Mouse (Mus musculus) liver, embryonic 11.5 days (tissue): Measurements from ENCODE around the gene Cd19. TPM values are rescaled to one million over a fixed set of nuclear protein-coding genes. Genes with fewer than 3 reads are reported as not detected.
A peak's percentile ranks its signal among the peaks of the same experiment; 100 is the strongest.

Source experiments
- ATAC-seq: fragments of 200-750 bp; cut with Nextera tagmentation; replicated peaks from 2 replicates; pipeline ENCODE4 v1.8.0; 2017; ENCODE audit warnings: moderate number of reproducible peaks, mild to moderate bottlenecking, moderate TSS enrichment, moderate library complexity; ENCODE audit not compliant: low FRiP score
- DNase-seq: peaks from one replicate; pipeline ENCODE4 v3.0.0-alpha.2; 2017; ENCODE audit warnings: low spot score
- H3K27ac ChIP-seq: fragments of 300-500 bp; sonication (generic); 2 replicates; pipeline ENCODE4 v1.5.1; 2014; ENCODE audit warnings: mild to moderate bottlenecking, low read depth, low read length, control low read depth
- H3K27me3 ChIP-seq: fragments of 300-500 bp; sonication (generic); replicated peaks from 2 replicates; pipeline ENCODE4 v1.6.1; 2014; ENCODE audit warnings: low read length, mixed read lengths; ENCODE audit not compliant: control insufficient read depth, insufficient read depth
- H3K36me3 ChIP-seq: fragments of 300-500 bp; sonication (generic); 2 replicates; pipeline ENCODE4 v1.6.1; 2014; ENCODE audit warnings: mild to moderate bottlenecking, low read length, moderate library complexity, mixed read lengths; ENCODE audit not compliant: control insufficient read depth, insufficient read depth
- H3K4me1 ChIP-seq: fragments of 300-500 bp; sonication (generic); replicated peaks from 2 replicates; pipeline ENCODE4 v1.6.1; 2014; ENCODE audit warnings: low read length, mixed read lengths; ENCODE audit not compliant: control insufficient read depth, insufficient read depth
- H3K4me2 ChIP-seq: fragments of 300-500 bp; sonication (generic); 2 replicates; pipeline ENCODE4 v1.6.1; 2014; ENCODE audit warnings: mild to moderate bottlenecking, control low read depth, moderate library complexity
- H3K4me3 ChIP-seq: fragments of 300-500 bp; sonication (generic); 2 replicates; pipeline ENCODE4 v1.5.1; 2014; ENCODE audit warnings: low read depth, low read length, control low read depth
- H3K9ac ChIP-seq: fragments of 300-500 bp; sonication (generic); 2 replicates; pipeline ENCODE4 v1.6.1; 2014; ENCODE audit warnings: low read depth, low read length, control low read depth
- H3K9me3 ChIP-seq: fragments of 300-500 bp; sonication (generic); 2 replicates; pipeline ENCODE4 v1.6.1; 2016; ENCODE audit warnings: low read length, inconsistent platforms, mixed read lengths; ENCODE audit not compliant: control insufficient read depth
- WGBS: fragments of 180-500 bp; shearing (Covaris S2); extraction: QIAGEN DNeasy Blood & Tissue Kit; methylation state at CpG from one replicate; pipeline ENCODE4 v1.1.7; 2014; 5-methylcytosine and 5-hydroxymethylcytosine counted together
- polyA plus RNA-seq: library from polyadenylated mRNA; unstranded; fragments of >200 nt; fragmentation: Nextera tagmentation; extraction: Ambion mirVana; gene quantifications from 2 replicates; pipeline ENCODE4 v1.2.1, GENCODE M21; 2014

The Cd19 gene
- polyA plus RNA-seq, 1 experiment from 2014 or later: not detected

DNA sequence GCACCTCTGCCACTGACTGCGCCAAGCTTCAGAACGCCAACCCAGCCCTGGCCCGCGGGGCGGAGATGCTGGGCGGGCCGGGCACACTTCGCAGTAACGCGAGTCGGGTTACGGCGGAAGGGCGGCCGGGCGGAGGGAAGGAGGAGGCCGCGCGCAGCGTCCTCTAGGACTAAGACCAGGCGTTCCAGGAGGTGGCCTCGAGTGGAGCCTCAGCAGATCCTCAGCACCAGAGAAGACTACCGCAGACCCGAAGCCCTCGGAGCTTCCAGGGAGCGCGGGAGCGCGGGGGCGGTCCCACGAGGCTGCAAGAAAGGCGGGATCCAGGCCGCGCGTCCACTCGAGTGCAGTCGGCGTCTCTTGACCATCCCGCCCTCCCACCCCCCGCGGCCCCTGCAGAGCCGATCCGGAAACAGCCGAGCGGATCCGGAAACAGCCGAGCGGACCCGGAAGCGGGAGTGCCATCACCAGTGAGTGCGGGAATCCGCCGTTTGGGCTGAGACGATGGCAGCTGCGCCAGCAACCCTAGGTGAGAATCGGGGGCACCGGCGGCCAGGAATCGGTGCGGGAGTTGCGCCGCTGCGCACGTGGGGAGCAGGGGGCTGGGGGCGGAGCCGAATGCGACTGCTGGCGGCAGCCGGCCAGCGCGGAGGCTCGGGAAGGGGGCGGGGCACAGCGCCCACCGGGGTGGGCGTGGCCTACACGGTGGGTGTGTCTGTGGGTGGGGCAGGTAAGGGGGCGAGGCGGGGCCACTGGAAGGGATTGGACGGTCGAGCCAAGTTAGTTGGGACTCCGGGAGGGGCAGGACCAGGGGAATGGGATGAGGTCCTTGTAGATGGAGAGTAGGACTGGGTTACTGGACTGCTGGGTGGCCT lies 14.2 kb upstream of the Cd19 start, which contains the start of gene Rabep2:
Gene Rabep2 (plus strand): TSS at position 129 of the 872 bp plus-strand sequence.
- DNase-seq: peak; percentile 95
- Histone ChIP-seq H3K4me3 (peak within 1 kb of the TSS; percentile 71), H3K27me3 (no peaks in the 10 kb centered on the region), H3K27ac (peak within 1 kb of the TSS; percentile 91), H3K9ac (peak within 1 kb of the TSS; percentile 80), H3K36me3 (no peaks in the 10 kb centered on the region), H3K4me2 (peak within 1 kb of the TSS; percentile 96), H3K4me1 (peaks cover 13% of the 10 kb centered on the region), H3K9me3 (peaks cover 3% of the 10 kb centered on the region; the same call in 1 of the 2 replicates)
- peak; percentile 85 for ATAC-seq
- under 1% methylated on average over 82 of the region's 82 CpGs for WGBS

DNA sequence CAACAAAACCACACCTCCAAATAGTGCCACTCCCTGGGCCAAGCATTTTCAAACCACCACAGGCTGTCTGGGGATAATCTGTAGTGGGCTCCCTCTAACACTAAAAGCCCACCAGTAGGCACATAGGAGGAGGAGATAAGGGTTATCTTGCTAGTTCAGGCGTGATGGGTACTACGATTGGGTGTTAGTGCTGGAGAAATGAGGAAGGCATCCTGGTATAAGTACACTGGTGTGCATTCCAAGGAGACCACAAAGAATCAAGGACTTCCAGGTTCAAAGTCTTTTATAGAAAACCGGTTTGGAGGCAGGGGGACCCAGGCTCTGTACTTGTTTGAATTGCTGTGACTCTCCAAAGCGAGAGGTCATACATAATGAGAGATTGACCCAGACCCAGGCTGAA lies 13.5 kb upstream of the Cd19 start:
- peak overlapping the region; percentile 91 for H3K27ac ChIP-seq
- peak overlapping the region; percentile 71 for H3K4me3 ChIP-seq
- no peak for DNase-seq
- H3K9ac ChIP-seq: peak overlapping the region; percentile 80
- peaks cover 3% of the 10 kb centered on the region; the same call in 1 of the 2 replicates for H3K9me3 ChIP-seq
- H3K36me3 ChIP-seq: no peaks in the 10 kb centered on the region
- WGBS: 6% methylated on average over 4 of the region's 4 CpGs
- peak; percentile 53; the same call in 1 of the 2 replicates for ATAC-seq
- H3K27me3 ChIP-seq: no peaks in the 10 kb centered on the region
- peak overlapping the region; percentile 96 for H3K4me2 ChIP-seq
- peaks cover 13% of the 10 kb centered on the region for H3K4me1 ChIP-seq

DNA sequence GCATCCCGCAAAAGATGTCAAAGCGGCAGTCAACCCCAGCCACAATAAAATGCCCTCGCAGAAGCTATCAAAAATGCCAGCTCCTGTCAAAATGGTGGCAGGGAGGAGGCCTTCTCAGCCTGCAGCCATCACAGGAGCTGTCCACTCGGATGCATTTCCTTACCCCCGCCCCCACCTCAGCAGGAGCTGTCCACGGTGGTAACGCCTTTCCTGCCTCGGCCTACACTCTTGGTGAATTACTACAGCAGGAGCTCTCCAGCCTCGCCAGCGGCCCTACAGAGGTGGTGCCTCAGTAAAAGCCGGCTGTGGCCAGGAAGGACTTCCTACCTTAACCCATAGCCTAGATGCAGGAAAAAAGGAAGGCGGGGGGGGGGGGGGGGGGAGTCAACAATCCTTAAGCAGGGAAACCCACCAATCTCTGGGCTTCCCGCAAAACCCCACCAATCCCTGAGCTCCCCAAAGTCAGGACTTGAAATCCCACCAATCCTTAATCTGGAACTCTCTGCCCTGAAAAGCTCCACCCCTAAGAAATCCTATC lies 12.7 kb upstream of the Cd19 start:
- Histone ChIP-seq H3K4me3 (no peak overlapping the region), H3K27me3 (no peaks in the 10 kb centered on the region), H3K4me1 (peaks cover 13% of the 10 kb centered on the region), H3K36me3 (no peaks in the 10 kb centered on the region), H3K4me2 (no peak overlapping the region), H3K27ac (no peak overlapping the region), H3K9ac (no peak overlapping the region), H3K9me3 (peaks cover 3% of the 10 kb centered on the region; the same call in 1 of the 2 replicates)
- ATAC-seq (no peak), DNase-seq (no peak)
- 47% methylated on average over 12 of the region's 13 CpGs for WGBS

DNA sequence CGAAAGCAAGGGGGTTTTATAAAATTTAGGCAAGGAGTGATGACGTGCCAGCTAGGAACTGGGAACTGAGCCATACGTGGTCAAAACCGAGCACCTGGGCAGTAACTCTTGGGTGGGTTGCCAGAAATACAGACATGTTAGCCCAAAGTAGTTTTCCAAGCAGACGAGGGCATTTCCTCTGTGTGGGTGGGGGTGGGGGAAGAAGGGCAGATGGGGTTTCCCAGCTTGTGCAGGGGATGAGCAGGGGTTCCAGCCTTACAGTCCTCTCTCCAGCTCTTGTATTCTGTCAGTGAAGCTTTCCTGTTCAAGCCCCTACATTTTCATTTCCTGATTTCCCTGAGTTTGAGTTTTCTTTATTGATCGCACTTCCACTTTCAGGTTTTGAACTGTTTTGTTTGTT lies 9.5 kb upstream of the Cd19 start:
- Histone ChIP-seq H3K4me2 (no peak overlapping the region), H3K4me3 (no peak overlapping the region), H3K27me3 (no peaks in the 10 kb centered on the region), H3K4me1 (peaks cover 9% of the 10 kb centered on the region), H3K36me3 (no peaks in the 10 kb centered on the region), H3K9me3 (peaks cover 3% of the 10 kb centered on the region; the same call in 1 of the 2 replicates), H3K27ac (no peak overlapping the region), H3K9ac (no peak overlapping the region)
- DNase-seq: no peak
- no peak for ATAC-seq
- WGBS: 78% methylated on average over 6 of the region's 6 CpGs

DNA sequence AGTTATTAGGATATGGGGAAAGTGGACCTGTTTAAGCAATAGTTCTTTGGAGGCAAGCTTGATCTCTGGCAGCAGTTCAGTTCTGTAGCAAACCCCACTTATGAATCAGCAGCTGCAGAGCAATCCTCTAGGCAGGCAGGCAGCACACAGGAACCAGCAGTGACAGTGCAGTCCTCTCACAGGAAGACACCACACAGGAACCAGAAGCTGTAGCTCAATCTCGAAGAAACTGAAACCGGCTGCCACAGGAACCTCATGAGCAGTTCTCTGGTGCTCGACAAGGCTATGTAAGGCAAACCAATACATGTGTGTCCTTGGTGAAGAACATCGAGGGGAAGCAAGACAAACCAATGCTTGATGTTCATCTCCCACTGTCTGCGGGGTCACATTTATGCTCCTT lies 7.1 kb upstream of the Cd19 start:
- Histone ChIP-seq H3K4me3 (no peak overlapping the region), H3K36me3 (no peaks in the 10 kb centered on the region), H3K9me3 (0 out of 2 replicates have a peak, but pooled peaks cover 3% of the 10 kb centered on the region), H3K27me3 (no peaks in the 10 kb centered on the region), H3K27ac (no peak overlapping the region), H3K4me1 (no peaks in the 10 kb centered on the region), H3K4me2 (no peak overlapping the region), H3K9ac (no peak overlapping the region)
- ATAC-seq: no peak
- no peak for DNase-seq
- 70% methylated on average over 5 of the region's 5 CpGs for WGBS

DNA sequence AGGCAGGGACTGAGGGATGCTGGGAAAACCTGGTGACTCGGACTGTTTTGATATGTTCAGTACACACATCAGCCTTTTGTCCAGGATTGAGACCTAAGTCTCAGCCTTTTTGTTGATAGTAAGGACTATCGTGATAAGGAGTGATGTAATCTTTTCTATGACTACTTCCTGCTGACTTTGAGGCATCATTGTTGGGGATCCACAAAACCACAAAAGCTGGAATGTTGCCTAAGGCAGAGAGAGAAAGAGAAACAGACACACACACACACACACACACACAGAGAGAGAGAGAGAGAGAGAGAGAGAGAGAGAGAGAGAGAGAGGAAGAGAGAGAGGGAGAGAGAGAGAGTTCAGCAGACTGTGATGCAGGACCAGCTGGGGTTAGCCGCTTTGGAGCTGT lies 3.8 kb upstream of the Cd19 start:
- no peaks in the 10 kb centered on the region for H3K9me3 ChIP-seq
- no peaks in the 10 kb centered on the region for H3K36me3 ChIP-seq
- WGBS: 65% methylated on average over 3 of the region's 3 CpGs
- DNase-seq (no peak), ATAC-seq (no peak)
- no peak overlapping the region for H3K4me3 ChIP-seq
- H3K4me1 ChIP-seq: no peaks in the 10 kb centered on the region
- H3K27ac ChIP-seq: no peak overlapping the region
- H3K9ac ChIP-seq: no peak overlapping the region
- H3K27me3 ChIP-seq: no peaks in the 10 kb centered on the region
- no peak overlapping the region for H3K4me2 ChIP-seq

DNA sequence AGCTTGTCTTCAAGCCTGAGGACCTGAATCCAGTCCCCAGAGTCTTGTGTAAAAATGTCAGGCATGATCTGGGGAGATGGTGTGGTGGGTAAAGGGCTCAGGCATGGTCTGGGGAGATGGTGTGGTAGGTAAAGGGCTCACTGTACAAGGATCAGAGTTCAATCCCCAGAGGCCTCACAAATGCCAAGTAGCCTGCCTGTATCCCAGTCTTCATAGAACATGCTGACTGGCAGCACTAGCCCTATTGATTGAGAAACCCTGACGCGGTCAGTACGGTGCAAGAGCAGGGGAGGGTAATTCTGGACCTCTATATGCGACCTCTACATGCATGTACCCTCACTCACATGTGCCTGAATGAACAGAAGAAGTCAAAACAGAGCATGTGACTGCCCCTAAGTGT lies 2.9 kb upstream of the Cd19 start:
- WGBS: 80% methylated on average over 4 of the region's 4 CpGs
- DNase-seq: no peak
- no peaks in the 10 kb centered on the region for H3K4me1 ChIP-seq
- no peaks in the 10 kb centered on the region for H3K36me3 ChIP-seq
- no peaks in the 10 kb centered on the region for H3K9me3 ChIP-seq
- H3K4me3 ChIP-seq: no peak overlapping the region
- no peak overlapping the region for H3K4me2 ChIP-seq
- no peak for ATAC-seq
- H3K27ac ChIP-seq: no peak overlapping the region
- no peaks in the 10 kb centered on the region for H3K27me3 ChIP-seq
- no peak overlapping the region for H3K9ac ChIP-seq

DNA sequence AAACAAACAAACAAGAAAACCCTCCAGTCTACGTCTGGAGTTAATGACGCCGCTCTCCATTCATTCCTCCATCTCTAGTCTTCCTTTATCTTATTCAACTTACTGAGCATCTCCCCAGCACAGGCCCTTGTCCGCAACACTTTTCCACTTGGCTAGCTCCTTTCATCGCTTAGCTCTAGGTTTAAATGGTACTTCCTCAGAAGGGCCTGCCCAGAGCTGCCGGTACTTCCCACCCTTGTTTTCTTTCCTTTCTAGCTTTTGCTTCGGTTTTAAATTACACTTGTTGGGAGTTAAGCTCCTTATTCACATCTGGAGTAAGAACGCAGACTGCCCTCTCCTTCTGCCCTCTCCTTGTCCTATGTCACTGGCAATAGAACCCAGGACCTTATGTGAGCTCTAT lies 2.4 kb upstream of the Cd19 start:
- Histone ChIP-seq H3K9ac (no peak overlapping the region), H3K9me3 (no peaks in the 10 kb centered on the region), H3K27me3 (no peaks in the 10 kb centered on the region), H3K4me2 (no peak overlapping the region), H3K36me3 (no peaks in the 10 kb centered on the region), H3K4me1 (no peaks in the 10 kb centered on the region), H3K27ac (no peak overlapping the region), H3K4me3 (no peak overlapping the region)
- WGBS: 57% methylated on average over 8 of the region's 8 CpGs
- ATAC-seq (no peak), DNase-seq (no peak)
